Mouse (Mus musculus): ENCODE measurements at regions not wholly inside any gene's neighbourhood (a gene's known extent, or its start where the extent isn't known, plus 50 kb on each side); places are given as distances from the start of the nearest gene placed in this dataset.
"Not testable (repeated sequence)": the region's sequence is repeated elsewhere in the genome, so short reads cannot be mapped to it uniquely, and the experiment has no call there.

DNA sequence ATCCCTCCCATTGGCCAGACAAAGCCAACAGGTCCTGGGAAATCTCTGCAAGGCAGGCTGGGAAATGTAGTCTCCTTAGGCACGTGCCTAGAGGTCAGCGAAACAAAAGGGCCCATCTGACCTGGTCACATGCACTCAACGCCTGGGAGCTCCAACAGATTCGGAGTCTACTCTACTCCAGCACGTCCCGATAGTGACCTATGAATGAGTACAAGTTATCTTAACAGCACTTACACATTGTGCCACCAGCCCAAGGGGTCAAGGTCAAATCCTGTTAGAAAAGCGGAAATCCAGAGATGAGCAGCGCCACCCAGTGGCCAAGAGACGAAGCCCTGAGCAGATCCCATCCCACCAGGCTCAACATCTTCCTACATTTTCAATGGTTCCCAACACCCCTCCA is 129.1 kb upstream of the A430005L14Rik start:
- in situ Hi-C loops (cut with MboI, MseI) = no loop called here

DNA sequence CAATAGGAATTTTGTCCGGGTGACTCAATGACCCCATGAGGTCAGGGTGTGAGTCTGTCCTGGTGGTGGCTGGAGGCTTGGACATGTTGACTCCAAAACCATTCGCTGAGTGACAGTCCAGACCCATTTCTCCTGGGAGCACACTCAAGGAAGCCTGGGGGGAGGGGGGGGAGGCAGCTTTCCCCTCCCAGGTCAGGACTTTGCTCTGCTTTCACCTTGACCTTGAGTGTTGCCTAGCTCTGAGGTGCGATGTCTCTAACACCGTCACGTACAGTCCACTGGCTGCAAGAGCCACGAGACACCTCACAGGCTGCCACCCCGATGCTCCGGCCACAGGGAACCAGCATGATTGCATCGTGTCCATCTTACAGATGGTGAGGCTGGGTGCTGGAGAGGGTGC is 127.3 kb upstream of the A430005L14Rik start:
- in situ Hi-C loops (cut with MboI, MseI) = no loop called here

DNA sequence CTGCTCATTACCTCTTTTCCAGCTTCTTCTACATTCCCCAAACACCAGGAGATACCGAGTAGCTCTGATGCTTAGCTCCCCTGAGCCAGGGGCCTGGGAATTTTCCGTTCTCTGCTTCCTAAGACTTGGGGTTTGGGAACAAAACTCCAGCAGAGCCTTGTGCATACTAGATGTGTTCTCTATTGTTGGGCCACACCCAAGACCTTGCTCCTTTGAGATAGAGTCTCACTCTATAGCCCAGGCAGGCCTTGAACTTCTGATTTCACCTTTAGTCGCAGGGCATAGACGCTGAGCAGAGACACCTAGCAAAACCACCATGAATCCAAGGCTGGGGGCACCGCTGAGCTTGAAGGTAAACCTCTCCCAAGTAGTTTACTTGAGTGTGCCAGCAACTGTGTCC is 126.5 kb upstream of the A430005L14Rik start:
- in situ Hi-C loops (cut with MboI, MseI) = no loop called here

DNA sequence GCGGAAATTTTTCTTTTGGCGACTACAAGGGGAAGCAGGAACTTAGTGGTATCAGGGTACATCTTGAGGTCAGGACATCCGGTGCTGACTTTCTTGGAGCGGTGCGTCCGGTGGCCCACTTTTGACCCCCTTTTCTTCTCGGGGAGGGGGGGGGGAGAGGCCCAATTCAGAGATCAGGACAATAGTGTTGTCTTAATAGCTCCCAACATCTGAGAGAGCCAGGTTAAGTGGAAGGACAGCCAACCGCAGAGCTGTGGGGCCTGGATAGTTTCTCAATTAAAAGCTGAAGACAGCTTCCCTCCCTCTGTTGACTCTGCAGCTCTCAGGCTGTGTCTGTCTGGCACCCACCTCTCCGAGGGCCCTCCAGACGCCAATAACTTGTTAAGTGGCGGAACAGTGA is 125.8 kb upstream of the A430005L14Rik start:
- in situ Hi-C loops (cut with MboI, MseI) = not testable (repeated sequence)

DNA sequence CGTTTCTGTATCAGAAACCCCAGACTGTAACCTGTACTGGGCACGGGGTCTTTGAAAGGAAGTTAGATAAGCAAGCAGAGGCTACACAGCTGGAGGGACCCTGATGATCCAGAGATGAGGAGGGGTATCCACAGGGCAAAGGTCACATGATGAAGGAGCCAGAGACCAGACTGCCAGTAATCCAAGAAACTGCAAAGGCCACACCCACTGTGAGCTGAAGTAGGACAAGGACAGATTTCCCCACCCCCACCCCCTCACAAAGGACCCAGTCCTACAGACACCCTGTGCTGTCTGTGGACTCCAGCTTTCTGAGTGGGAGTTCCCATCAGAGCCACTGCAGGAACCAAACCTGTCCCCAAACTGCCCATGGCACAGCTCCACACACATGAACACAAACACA is 124.9 kb upstream of the A430005L14Rik start:
- in situ Hi-C loops (cut with MboI, MseI) = no loop called here

DNA sequence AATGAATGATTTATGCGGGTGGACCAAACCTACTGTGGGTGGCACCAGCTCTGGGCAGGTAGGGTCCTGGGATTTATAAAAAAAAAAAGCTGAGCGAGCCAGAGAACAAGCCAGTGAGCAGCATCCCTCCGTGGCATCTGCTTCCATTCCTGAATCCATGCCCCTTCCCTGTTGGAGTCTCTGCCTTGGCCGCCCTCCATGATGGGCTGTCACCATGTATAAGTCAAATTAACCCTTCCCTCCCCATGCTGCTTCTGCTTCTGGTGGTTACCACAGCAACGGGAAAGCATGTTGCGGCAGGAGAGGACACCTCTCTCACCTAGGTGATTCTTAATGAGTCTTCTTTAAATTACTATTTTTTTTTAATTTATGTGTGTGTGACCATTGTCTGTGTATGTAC is 112.3 kb upstream of the A430005L14Rik start:
- in situ Hi-C loops (cut with MboI, MseI) = no loop called here

DNA sequence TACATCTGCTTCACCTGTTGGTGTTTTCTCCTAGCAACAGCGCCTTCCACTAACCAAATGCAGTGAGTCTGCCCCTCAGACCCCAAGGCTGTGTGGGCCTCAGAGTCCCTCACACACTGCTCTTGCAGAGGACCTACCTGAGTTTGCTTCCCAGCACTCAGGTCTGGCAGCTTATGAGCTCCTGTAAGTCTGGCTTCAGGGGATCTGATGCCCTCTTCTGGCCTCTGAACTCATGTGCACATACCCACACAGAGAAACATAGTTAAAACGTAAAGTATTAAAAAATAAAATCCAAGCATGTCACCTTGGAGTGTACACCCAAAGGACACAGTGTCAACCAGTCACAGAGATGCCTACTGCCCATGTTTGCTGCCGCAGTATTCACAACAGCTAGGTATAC is 108.8 kb upstream of the A430005L14Rik start:
- in situ Hi-C loops (cut with MboI, MseI) = no loop called here

DNA sequence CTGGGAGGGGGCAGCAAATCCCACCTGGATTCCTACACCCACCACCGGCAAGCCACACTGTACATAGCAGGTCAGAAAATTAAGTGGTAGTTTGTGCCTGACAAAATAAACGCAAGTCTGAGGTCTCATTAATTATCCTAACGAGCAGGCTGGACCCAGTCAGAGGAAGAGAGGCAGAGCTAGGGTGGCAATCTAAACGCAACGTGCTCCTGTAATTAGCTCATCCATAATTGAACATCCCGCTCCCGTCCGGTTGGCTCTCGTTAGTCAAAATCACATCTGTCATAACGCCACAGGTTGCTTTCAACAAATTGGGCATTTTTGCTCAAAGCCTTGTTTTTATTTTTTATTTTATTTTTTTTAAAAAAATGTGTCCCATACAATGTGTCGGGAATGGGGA is 106.9 kb upstream of the A430005L14Rik start:
- in situ Hi-C loops (cut with MboI, MseI) = no loop called here

DNA sequence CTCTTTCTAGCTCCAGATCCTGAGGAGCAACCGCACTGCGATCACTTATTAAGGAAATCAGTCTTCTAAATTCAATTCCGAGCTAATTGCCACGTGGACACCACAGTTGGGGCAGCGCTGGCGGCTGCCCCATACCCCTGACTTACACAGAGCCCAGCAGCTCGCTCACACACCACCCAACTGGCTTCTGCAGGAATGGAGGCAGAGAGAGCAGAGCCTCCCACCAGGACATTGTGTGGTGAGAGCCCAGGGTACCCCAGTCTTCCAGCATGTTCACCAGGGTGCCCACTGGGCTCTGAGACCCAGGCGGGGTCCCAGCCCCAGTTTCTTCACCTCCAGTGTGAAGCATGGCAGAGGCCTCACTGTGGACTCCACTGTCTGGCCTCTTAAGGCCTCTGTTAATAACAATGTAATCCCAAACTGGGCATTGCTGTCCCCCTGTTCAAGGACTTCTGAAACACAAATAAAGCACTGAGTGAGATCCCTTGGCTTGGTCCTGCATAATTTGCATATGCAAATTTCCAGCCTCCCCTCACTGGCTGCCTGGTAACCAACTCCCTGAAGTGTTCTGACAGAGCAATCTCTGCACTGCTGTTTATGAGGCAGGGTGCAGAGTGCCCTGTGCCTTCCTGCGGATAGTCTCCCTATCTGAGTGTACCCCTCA is 102.8 kb upstream of the A430005L14Rik start:
- in situ Hi-C loops (cut with MboI, MseI) = no loop called here

DNA sequence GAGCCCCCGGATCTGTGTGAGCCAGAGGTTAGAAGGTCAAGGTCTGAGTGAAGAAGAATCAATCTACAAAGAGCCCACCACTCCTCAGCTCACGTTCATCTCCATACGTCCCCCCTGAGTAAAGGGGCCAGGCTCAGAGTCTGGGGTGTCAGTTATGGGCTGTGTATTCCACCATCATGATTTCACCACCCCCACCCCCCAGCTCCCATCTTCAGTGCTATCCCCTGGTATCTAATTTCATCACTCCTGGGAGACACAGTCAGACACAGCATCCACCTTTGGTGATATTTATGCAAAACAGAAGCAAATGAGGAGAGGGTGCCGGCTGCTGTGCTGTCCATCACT is 102.3 kb upstream of the A430005L14Rik start:
- in situ Hi-C loops (cut with MboI, MseI) = no loop called here

DNA sequence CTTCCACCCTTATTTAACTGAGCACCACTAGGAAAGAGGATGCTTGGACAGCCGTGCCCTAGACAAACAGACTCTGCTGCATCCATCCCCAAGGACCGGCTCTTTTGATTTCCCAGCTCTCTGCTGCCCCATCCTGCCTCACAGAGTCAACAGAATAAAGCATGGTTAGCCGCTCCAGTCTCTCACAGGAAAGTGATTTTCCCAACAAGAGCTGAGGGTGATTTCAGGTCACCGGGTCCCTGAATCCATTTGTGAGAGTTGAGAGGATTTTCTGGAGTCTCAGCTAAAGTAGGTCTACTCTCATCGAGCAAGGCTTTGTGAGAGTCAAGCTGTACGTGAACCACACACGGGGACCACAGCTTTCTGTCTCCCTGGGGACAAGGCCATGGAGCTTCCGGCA is 95.6 kb upstream of the A430005L14Rik start:
- in situ Hi-C loops (cut with MboI, MseI) = no loop called here

DNA sequence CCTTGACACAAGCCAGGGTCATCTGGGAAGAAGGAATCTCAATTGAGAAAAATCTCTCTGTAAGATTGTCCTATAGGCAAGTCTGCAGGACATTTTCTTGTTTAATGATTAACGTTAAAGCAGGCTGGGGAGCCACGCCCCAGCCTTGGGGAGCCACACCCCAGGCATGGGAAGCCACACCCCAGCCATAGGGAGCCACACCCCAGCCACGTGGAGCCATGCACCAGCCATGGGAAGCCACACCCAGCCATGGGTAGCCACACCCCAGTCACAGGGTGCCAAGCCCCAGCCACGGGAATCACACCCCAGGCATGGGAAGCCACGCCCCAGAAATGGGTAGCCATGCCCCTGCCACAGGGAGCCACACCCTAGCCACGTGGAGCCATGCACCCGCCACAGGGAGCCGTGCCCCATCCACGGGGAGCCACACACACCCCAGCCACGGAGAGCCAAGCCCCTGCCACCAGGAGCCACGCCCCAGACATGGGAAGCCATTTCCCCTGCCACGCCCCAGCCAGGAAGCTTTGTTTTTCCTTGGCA is 94.8 kb upstream of the A430005L14Rik start:
- in situ Hi-C loops (cut with MboI, MseI) = no loop called here

DNA sequence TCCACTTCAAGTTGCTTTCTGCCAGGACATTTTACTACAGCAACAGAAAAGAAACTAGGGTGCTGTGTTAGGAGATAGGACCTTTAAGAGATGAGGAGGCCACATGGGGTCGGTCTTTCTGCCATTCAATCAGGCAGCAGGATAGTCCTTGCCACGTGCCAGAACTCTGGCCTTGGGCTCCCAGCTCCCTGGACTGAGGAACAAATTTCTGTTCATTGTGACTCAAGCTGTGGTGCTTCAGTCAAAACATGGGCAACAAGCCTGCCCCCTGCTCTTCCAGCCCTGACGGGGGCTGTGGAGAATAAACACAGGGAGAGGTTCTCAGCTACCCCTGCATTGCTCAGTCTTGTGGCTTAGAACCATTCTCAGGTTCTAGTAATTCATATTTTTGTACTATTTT is 84.7 kb upstream of the A430005L14Rik start:
- in situ Hi-C loops (cut with MboI, MseI) = no loop called here

DNA sequence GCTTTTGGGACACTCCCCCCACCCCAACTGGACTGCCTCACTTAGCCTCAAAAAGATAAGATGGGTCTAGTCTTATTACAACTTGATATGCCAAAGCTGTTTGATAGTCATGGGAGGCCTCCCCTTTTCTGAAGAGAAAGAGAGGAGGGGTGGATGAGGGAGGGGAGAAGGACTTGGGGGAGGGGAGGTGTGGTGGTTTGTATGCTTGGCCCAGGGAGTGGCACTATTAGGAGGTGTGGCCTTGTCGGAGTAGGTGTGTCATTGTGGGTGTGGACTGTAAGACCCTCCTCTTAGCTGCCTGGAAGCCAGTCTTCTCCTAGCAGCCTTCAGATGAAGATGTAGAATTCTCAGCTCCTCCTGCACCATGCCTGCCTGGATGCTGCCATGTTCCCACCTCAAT is 82.0 kb upstream of the A430005L14Rik start:
- in situ Hi-C loops (cut with MboI, MseI) = not testable (repeated sequence)

DNA sequence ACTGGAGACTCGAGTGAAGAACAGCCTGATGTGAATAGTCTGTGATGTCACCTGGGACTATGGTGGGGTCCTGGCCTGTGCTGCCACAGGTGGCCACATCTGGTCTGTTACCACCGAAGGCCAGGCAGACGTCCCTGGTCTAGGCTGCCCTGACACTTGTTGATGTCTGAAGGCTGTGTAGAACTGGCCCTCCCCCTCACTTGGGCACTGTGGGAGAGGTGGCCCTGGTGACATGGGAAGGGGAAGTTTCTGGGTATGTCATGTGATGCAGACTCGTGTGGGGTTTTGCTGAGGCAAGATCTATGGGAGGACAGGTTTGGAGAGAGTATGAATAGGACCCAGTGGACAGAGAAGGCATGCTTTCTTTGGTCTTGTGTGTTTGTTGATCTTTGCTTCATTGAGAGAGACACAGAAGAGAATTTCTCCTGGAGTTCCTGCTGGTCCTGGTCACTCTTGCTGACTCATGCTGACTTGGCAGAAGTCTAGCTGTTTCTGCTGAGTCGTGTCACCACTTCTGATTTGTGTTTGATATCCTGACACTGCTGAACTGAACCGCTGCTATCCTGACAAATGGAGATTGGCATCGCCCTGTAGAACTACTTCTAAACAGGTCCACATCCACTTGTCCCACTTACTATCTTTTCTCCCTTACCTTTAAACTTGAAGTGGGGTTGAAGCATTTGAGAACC is 79.9 kb upstream of the A430005L14Rik start:
- in situ Hi-C loops (cut with MboI, MseI) = no loop called here

DNA sequence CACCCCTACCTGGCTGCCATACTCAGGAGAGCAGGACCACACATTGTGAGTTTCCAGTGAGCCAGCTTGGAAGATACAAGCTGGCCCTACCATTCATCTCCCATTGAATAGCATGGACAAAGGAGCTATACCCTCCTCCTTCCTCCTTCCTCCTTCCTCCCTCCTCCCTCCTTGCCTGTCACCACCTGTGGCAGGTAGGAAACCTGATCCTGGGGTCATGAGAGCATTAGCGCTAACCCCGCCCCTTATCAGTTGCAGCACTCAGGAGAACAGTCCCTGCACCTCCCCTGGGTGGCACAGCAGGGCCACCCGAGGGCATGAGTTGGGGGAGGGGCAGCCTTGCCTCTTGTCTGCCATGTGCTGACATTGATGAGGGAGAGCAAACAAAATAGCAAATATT is 74.0 kb upstream of the A430005L14Rik start:
- in situ Hi-C loops (cut with MboI, MseI) = no loop called here

DNA sequence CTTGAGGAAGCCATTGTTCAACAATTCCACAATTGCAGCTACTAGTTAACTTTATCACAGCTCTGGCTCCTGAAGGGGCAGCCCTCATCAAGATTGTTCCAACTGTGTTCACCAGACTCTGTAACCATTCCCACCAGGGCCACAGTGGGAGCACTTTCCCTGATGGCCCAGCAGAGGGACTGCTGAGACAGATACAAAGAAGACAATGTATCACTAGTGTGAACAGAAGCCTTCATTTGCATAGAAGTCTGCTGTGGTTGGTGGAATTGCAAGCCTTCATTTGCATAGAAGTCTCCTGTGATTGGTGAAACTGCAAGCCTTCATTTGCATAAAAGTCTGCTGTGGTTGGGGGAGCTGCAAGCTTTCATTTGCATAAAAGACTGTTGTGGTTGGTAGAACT is 73.0 kb upstream of the A430005L14Rik start:
- in situ Hi-C loops (cut with MboI, MseI) = no loop called here

DNA sequence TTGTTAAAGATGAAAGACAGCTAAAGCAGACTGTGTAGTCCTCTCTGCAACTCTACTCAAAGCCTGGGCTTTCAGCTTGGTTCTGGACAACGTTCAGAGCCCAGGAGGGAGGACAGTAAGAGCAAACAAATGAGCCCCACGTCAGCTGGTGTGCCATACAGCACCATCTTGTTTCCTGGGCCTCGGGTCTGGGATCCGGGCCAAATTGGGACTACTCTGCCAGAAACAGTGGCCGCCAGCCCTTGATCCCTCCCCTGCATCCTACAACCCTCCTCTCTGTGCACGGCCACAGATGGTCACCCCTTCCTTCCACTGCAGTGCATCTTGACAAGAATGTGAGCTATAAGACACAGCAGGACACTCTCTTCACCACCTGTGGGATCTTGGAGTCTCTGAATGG is 71.2 kb upstream of the A430005L14Rik start:
- in situ Hi-C loops (cut with MboI, MseI) = no loop called here

DNA sequence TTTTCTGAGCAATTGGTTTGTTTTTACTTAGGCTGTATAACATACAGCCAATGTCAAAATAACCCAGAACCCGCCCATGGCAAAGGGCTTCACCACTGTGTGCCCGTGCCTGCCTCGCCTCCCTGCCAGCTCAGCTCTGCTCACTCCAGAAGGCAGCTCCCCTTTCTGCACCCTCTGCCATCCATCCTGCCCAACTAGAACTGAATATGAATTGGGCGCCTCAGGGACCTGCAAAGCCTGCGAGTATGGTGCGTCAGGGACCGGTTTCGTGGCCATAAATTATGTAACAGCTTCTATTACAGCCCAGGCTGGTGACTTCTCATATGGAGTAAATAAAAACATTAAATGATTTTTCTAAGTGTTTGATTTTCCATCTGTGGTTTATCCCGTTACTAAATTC is 66.9 kb upstream of the A430005L14Rik start:
- in situ Hi-C loops (cut with MboI, MseI) = no loop called here

DNA sequence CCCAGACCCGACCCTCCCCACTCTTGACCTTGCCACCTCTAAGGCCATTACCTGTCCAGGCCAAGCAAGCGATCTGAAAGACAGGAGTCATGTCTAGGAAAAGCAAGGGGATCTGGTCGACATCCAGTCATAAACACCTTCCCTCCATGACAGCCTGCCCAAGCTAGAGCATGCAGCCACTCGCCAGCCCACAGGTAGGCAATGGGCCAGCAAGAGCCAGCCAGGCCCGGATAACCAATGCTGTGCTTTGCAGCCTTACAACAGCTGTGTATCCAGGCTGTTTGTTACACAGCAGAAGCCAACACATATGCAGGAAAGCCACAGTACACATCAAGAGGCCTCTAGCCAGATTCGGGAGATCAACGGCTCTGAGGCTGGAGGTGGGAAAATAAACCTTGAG is 57.3 kb upstream of the A430005L14Rik start:
- in situ Hi-C loops (cut with MboI, MseI) = no loop called here

DNA sequence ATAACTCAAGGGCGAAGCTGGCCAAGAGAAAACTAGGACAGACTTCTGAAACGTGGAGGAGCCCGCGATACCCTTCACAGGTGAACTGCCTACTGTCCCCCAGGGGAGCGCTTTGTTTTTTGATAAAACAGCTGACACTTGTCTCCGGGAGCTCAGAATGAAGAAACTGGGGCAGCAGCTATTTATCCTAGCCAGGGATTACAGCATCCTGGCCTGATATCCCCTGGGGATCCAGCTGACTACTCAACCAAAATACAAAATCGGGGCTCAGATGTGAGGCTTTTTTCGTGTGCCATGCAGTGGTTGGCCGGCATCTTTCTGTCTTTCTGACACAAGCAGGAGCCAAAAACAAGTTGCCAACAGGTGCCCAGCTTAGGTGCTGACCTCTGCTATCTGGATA is 52.0 kb upstream of the A430005L14Rik start:
- in situ Hi-C loops (cut with MboI, MseI) = no loop called here

DNA sequence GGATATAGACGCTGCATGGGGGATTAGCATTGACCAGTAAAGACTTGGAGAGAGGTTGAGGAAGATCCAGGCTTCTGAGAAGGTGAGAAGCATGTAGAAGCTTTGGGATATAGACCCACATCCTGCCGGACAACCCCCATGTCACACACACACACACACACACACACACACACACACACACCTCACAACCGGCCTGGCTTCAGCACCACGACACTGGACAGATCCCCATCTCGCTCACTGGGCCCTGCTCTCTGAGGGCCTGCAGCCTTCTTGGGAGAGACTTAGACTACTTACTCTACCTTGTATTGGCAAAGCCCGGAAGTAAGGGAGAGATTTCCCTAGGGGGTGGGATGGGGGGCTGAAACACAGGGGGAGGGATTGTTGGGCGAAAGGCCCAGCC is 51.5 kb upstream of the A430005L14Rik start:
- in situ Hi-C loops (cut with MboI, MseI) = no loop called here
